Mouse (Mus musculus) myocyte (in vitro differentiated cells): ENCODE data around the gene Ube4b.

ENCODE experiments used
- E2F4 ChIP-seq: IDR thresholded peaks from one replicate; pipeline ENCODE4 v1.6.1; 2011; ENCODE audit warnings: mild to moderate bottlenecking, control low read depth, moderate library complexity; ENCODE audit not compliant: insufficient read depth
- POLR2A ChIP-seq: IDR thresholded peaks from one replicate; pipeline ENCODE4 v1.6.1; 2011; ENCODE audit warnings: low read depth, mild to moderate bottlenecking, control low read depth, moderate library complexity; ENCODE audit not compliant: insufficient read length
- USF1 ChIP-seq: IDR thresholded peaks from one replicate; pipeline ENCODE4 v1.6.1; 2011; ENCODE audit warnings: low read depth, mild to moderate bottlenecking, control low read depth, moderate library complexity

- TF ChIP-seq USF1 (no peak), E2F4 (no peak), POLR2A (no peak)
Observed at GRCm38 (mm10) chr4:149286287-149287137, 140.0 kb downstream of the Ube4b start.
